Comparison of ENCODE assay signal across 22 mouse cellular contexts in genomic region chr12:91744091-91744490, GRCm38 (mm10). TPM values are rescaled to one million over a fixed set of nuclear protein-coding genes. Genes with fewer than 3 reads are reported as not detected.
DNase-seq lines count a peak whose midpoint lies in the region; ATAC-seq and TF ChIP-seq lines count a peak whose summit lies in the region.
"Had no signal": no experiment of that assay in that cellular context is flagged by ENCODE, and none has a peak within 500 bp of the region (broad histone marks: within the 10 kb centered on the region; RNA-seq: fewer than 3 reads in every experiment).

No protein-coding gene starts in this region.

- TF ChIP-seq EP300 in liver, postnatal 0 days (IDR thresholded peaks at IDR 0.05; ENCODE audit: low read depth): no peak

- no peak for TF ChIP-seq CTCF in liver, postnatal 0 days (IDR thresholded peaks at IDR 0.05; ENCODE audit: low read depth)
- TF ChIP-seq CTCF in left cerebral cortex, adult 2 months (IDR thresholded peaks at IDR 0.05): no peak

- no peaks in the 10 kb centered on the region for H3K27me3 ChIP-seq in heart, embryonic 12.5 days (replicated peaks)
- H3K27me3 ChIP-seq in liver, embryonic 12.5 days (replicated peaks): no peaks in the 10 kb centered on the region
- H3K27me3 ChIP-seq in liver, postnatal 0 days (ENCODE audit: insufficient read depth, low read length): no peaks in the 10 kb centered on the region
- no peaks in the 10 kb centered on the region for H3K27me3 ChIP-seq in liver, embryonic 15.5 days
- H3K27me3 ChIP-seq: hindbrain, embryonic 12.5 days; limb, embryonic 13.5 days; lung, embryonic 15.5 days; midbrain, embryonic 12.5 days had no signal

- H3K4me3 ChIP-seq in heart, embryonic 12.5 days: peak overlapping the region; percentile 13; the same call in 1 of the 2 replicates
- peak overlapping the region; percentile 61 for H3K4me3 ChIP-seq in liver, embryonic 12.5 days
- no peak overlapping the region for H3K4me3 ChIP-seq in liver, postnatal 0 days (ENCODE audit: low read depth, low read length)
- H3K4me3 ChIP-seq in liver, embryonic 15.5 days (replicated peaks): peak overlapping the region; percentile 28
- no peak overlapping the region for H3K4me3 ChIP-seq in left cerebral cortex, adult 2 months
- H3K4me3 ChIP-seq: embryonic facial prominence, embryonic 10.5 days; hindbrain, embryonic 12.5 days; limb, embryonic 13.5 days; lung, embryonic 15.5 days; midbrain, embryonic 12.5 days had no signal

- H3K9me3 ChIP-seq in heart, embryonic 12.5 days (replicated peaks): no peaks in the 10 kb centered on the region
- no peaks in the 10 kb centered on the region for H3K9me3 ChIP-seq in liver, embryonic 12.5 days (replicated peaks)
- H3K9me3 ChIP-seq in liver, postnatal 0 days (ENCODE audit: low read length): no peaks in the 10 kb centered on the region
- H3K9me3 ChIP-seq in liver, embryonic 15.5 days (replicated peaks): no peaks in the 10 kb centered on the region
- H3K9me3 ChIP-seq: embryonic facial prominence, embryonic 10.5 days; hindbrain, embryonic 12.5 days; limb, embryonic 13.5 days; lung, embryonic 15.5 days; midbrain, embryonic 12.5 days had no signal

- no peak overlapping the region for H3K9ac ChIP-seq in heart, embryonic 12.5 days
- H3K9ac ChIP-seq in liver, embryonic 12.5 days: peak overlapping the region; percentile 59
- no peak overlapping the region for H3K9ac ChIP-seq in liver, postnatal 0 days (replicated peaks)
- H3K9ac ChIP-seq in liver, embryonic 15.5 days: 0 out of 2 replicates have a peak overlapping the region, but pooled peaks have one; percentile 16
- H3K9ac ChIP-seq: hindbrain, embryonic 12.5 days; limb, embryonic 13.5 days; lung, embryonic 15.5 days; midbrain, embryonic 12.5 days had no signal

- intact Hi-C loops in left cerebral cortex, adult 2 months (cut with DNase I): no loop called here

- ATAC-seq in heart, embryonic 12.5 days (ENCODE audit: insufficient number of reproducible peaks, low FRiP score): no peak
- no peak for ATAC-seq in liver, embryonic 12.5 days
- no peak for ATAC-seq in liver, postnatal 0 days
- ATAC-seq in common myeloid progenitor, adult 5-6 weeks (replicated peaks; ENCODE audit: low read depth, poor library complexity, severe bottlenecking): peak; percentile 7; the same call in 1 of the 2 replicates
- no peak for ATAC-seq in liver, embryonic 15.5 days (ENCODE audit: insufficient read depth)
- ATAC-seq: activated CD4-positive, CD25-positive, alpha-beta regulatory T cell, adult 4 months; inflammation-experienced regulatory T-cells, adult 6 months had no signal

- H3K4me2 ChIP-seq in heart, embryonic 12.5 days: peak overlapping the region; percentile 31; the same call in 1 of the 2 replicates
- H3K4me2 ChIP-seq in liver, embryonic 12.5 days: peak overlapping the region; percentile 73
- no peak overlapping the region for H3K4me2 ChIP-seq in liver, postnatal 0 days (ENCODE audit: low read depth, low read length)
- peak overlapping the region; percentile 64 for H3K4me2 ChIP-seq in liver, embryonic 15.5 days
- H3K4me2 ChIP-seq: hindbrain, embryonic 12.5 days; limb, embryonic 13.5 days; lung, embryonic 15.5 days; midbrain, embryonic 12.5 days had no signal

- H3K27ac ChIP-seq in heart, embryonic 12.5 days (ENCODE audit: poor library complexity, severe bottlenecking): no peak overlapping the region
- peak overlapping the region; percentile 50 for H3K27ac ChIP-seq in liver, embryonic 12.5 days
- H3K27ac ChIP-seq in liver, postnatal 0 days (ENCODE audit: low read depth): no peak overlapping the region
- H3K27ac ChIP-seq in liver, embryonic 15.5 days (replicated peaks): no peak overlapping the region; the same call in 1 of the 2 replicates
- no peak overlapping the region for H3K27ac ChIP-seq in left cerebral cortex, adult 2 months
- H3K27ac ChIP-seq: embryonic facial prominence, embryonic 10.5 days; hindbrain, embryonic 12.5 days; limb, embryonic 13.5 days; lung, embryonic 15.5 days; midbrain, embryonic 12.5 days; stomach, postnatal 0 days had no signal

- DNase-seq in heart, adult 8-10 months (ENCODE audit: low spot score): no peak
- DNase-seq in liver, postnatal 0 days: no peak
- no peak for DNase-seq in left cerebral cortex, adult 2 months (ENCODE audit: extremely low spot score in 1 of 2, low spot score in 2 of 2)
- no peak for DNase-seq in ovary, postnatal 14 days (ENCODE audit: low spot score)
- DNase-seq: adrenal gland, postnatal 10 days; cerebellum, adult 18-20 months; cerebellum, postnatal 36 days; gastrocnemius, postnatal 36 days; kidney, postnatal 4 days; lung, postnatal 4 days had no signal

- H3K4me1 ChIP-seq in heart, embryonic 12.5 days (replicated peaks): peaks cover 21% of the 10 kb centered on the region
- H3K4me1 ChIP-seq in liver, embryonic 12.5 days: peaks cover 70% of the 10 kb centered on the region
- peaks cover 29% of the 10 kb centered on the region for H3K4me1 ChIP-seq in liver, postnatal 0 days (ENCODE audit: insufficient read depth)
- peaks cover 72% of the 10 kb centered on the region for H3K4me1 ChIP-seq in liver, embryonic 15.5 days (replicated peaks)

- H3K36me3 ChIP-seq in heart, embryonic 12.5 days: no peaks in the 10 kb centered on the region
- peaks cover 47% of the 10 kb centered on the region for H3K36me3 ChIP-seq in liver, embryonic 12.5 days
- no peaks in the 10 kb centered on the region for H3K36me3 ChIP-seq in liver, postnatal 0 days (replicated peaks; ENCODE audit: insufficient read depth, low read length)
- peaks cover 38% of the 10 kb centered on the region for H3K36me3 ChIP-seq in liver, embryonic 15.5 days (replicated peaks)
- H3K36me3 ChIP-seq: hindbrain, embryonic 12.5 days; limb, embryonic 13.5 days; lung, embryonic 15.5 days had no signal

- WGBS in heart, embryonic 12.5 days: 80% methylated on average over 6 of the region's 6 CpGs
- 45% methylated on average over 6 of the region's 6 CpGs for whole genome bisulfite sequencing in liver, embryonic 12.5 days (ENCODE audit: insufficient replicate concordance)
- 50% methylated on average over 6 of the region's 6 CpGs for WGBS in liver, postnatal 0 days (ENCODE audit: insufficient replicate concordance)
- WGBS in liver, embryonic 15.5 days (ENCODE audit: insufficient replicate concordance): 32% methylated on average over 6 of the region's 6 CpGs

RNA-seq across cellular contexts. Expression of gene Ston2, which starts 44.1 kb away (rescaled TPM):
- 4.9 and 7.1 TPM in 2 replicates for polyA plus RNA-seq in heart, embryonic 12.5 days (2016; fragmentation: Nextera tagmentation; extraction: Ambion mirVana)
- total RNA-seq in heart, adult 8-10 months (2022): 10 to 100 TPM in 2 of 4 experiments, 1 to 10 TPM in 2; 5.7 to 12.5 (median 10.1) TPM
- 35.7 and 37.9 TPM in 2 replicates for polyA plus RNA-seq in liver, embryonic 12.5 days (2016; fragmentation: Nextera tagmentation; extraction: Ambion mirVana)
- polyA plus RNA-seq in liver, postnatal 0 days (2015; fragmentation: Nextera tagmentation; extraction: Ambion mirVana): 5.5 and 5.6 TPM in 2 replicates
- total RNA-seq in common myeloid progenitor, adult 5-6 weeks (2017): 1.8 and 3.0 TPM in 2 replicates
- polyA plus RNA-seq in liver, embryonic 15.5 days (2015; fragmentation: Nextera tagmentation; extraction: Ambion mirVana): 13.6 and 14.5 TPM in 2 replicates
- 10 to 100 TPM; 17.1 to 20.2 TPM for total RNA-seq in left cerebral cortex, adult 2 months (2021)

Comparison
In these comparisons a context has a peak if more than half of its experiments do, and no peak if none do; other contexts are left out.
1. H3K4me3 ChIP-seq: peak in heart, embryonic 12.5 days (single experiment), liver, embryonic 12.5 days (single experiment) and liver, embryonic 15.5 days (single experiment); none in liver, postnatal 0 days (single experiment) and left cerebral cortex, adult 2 months (single experiment).
2. H3K9ac ChIP-seq: peak in liver, embryonic 12.5 days (single experiment) and liver, embryonic 15.5 days (single experiment); none in heart, embryonic 12.5 days (single experiment) and liver, postnatal 0 days (single experiment).